Mouse (Mus musculus) mouse embryonic stem cell (cell line): ENCODE measurements at regions not wholly inside any gene's neighbourhood (a gene's known extent, or its start where the extent isn't known, plus 50 kb on each side); places are given as distances from the start of the nearest gene placed in this dataset.

Experiments used
- in situ Hi-C, 2 experiments: fragments of 300-500 bp; cut with MboI; formaldehyde crosslinking; loops; 1 replicate in 1 of 2; 3 replicates in 1 of 2; pipeline ENCODE4 v1.14.3; 2019 to 2020; ENCODE audit warnings: low sequenced_read_pairs in 2 of 2, low pct_unique_long_range_greater_than_20kb in 1 of 2, mixed read lengths in 1 of 2; ENCODE audit not compliant: unreplicated experiment in 1 of 2

DNA sequence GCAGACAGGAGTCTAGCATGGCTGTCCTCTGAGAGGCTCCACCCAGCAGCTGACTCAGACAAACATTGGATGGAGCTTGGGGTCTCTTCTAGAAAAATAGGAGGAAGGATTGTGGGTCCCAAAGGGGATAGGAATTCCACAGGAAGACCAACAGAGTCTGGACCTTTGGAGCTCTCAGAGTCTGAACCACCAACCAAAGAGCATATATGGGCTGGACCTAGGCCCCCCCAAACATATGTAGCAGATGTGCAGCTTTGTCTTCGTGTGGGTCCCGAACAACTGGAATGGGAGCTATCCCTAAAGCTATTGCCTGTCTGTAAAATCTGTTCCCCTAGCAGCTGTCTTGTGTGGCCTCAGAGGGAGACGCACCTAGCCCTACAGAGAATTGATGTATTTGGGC lies 50.1 kb upstream of the Cpm start:
- in situ Hi-C loops = no loop called here

DNA sequence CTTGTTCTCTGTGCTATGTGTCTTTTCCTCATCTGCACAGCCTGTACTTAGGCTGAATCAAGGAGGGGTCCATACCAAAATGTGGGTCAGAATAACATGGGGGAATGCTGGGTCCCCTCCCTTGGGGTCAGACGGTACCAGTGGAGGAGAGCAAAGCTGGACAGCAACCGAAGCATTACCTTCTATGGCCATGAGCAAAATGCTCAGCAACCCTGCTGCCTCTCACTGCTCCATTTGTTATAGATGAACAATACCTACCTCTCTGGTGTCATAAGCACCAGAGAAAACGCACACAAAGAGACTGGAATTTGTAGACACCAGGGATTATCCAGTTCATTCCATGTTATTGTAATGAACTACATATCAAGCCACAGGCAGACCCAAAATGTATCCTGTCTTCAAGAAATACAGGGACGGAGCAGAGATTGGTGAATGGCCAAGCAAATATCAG lies 50.6 kb upstream of the Cpm start:
- in situ Hi-C loops = no loop called here

DNA sequence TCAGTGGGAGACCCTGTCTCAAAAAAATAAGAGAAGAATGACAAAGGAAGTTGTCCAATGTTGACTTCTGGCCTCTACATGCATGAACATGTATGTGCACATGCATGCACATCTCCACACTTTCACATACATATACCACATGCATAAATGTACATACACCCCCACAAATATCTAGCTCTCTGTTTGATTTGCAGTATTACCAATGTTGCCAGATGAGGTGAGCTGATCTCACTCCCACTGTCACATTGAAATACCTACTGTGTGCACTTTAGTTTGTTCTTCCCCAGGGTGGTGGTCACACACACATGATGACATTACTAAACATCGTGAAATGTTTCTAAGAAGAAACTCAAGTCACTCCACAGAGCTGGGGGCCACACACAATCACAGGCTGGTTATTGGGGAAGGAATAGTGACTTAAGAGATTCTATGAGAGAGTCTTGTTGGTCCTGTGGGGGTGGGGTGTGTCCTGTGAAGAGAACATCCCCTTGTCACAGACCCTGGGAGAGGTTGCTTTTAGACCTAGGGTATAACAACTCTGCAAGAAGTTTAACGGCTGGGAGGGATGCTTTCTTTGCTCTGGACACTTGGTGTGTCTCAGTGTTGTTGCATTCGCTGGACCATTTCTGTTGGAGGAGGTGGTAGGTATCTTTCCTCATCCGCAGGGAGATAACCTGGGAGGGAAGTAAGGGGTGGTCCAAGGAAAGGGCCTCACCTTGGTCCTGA lies 51.2 kb upstream of the Cpm start:
- in situ Hi-C loops = no loop called here

DNA sequence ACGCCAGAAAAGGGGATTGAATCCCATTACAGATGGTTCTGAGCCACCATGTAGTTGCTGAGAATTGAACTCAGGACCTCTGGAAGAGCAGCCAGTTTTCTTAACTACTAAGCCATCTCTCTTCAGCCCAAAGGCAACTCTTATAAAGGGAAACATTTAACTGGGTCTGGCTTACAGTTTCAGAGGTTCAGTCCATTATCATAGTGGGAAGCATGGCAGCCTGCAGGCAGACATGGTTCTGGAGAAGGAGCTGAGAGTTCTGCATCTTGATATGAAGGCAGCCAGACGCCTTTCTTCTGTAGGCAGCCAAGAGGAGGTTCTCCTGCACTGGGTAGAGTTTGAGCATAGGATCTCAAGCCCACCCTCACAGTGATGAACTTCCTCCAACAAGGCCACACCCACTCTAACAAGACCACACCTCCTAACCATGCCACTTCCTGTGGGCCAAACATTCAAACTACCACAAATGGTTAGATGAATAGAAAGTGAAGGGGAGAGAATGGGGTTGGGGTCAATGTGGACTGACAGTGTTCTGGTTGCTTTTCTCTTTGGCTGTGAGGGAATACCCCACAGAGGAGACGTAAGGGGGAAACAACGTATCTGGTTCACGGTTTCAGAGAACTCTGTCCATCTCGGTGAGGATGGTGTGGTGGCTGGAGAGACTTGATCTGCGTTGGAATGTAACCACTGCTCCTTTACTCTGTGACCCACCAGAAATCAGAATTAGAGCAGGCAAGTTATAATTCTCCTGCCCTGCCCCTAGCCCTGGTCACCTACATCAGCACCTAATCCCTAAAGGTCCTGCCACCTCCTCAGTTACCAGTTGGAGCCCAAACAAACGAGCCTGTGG lies 52.2 kb upstream of the Cpm start:
- in situ Hi-C loops = no loop called here

DNA sequence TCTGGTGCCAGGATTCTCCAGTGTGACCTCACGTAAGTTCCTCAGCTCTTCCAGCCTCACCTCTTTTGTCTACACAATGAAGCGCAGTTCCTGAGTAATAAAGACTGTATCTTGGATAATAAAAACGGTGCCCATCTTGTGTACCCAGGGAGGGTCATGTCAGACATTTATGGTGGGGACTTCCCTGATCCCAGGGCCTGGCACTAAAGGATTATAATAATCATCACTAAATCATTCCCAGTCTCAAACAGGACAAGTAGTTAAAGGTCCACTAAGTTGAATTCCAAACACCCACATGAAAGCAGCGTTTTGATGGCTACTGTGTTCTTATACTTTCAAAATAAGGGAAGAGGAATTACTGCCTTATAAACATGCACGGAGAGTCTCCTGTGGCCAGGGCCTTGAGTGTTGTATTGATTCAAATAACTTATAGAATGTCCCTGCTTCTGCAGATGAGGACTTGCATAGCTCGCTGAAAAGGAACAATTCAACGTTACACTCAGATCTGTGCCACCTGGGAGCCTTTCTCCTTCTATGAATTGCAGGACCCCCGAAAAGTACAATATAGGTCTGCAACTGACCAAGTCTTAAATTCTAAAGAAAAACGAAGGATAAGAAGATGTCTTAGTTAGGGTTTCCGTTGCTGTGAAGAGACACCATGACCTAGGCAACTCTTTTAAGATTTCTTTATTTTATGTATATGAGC lies 53.0 kb upstream of the Cpm start:
- in situ Hi-C loops = no loop called here

DNA sequence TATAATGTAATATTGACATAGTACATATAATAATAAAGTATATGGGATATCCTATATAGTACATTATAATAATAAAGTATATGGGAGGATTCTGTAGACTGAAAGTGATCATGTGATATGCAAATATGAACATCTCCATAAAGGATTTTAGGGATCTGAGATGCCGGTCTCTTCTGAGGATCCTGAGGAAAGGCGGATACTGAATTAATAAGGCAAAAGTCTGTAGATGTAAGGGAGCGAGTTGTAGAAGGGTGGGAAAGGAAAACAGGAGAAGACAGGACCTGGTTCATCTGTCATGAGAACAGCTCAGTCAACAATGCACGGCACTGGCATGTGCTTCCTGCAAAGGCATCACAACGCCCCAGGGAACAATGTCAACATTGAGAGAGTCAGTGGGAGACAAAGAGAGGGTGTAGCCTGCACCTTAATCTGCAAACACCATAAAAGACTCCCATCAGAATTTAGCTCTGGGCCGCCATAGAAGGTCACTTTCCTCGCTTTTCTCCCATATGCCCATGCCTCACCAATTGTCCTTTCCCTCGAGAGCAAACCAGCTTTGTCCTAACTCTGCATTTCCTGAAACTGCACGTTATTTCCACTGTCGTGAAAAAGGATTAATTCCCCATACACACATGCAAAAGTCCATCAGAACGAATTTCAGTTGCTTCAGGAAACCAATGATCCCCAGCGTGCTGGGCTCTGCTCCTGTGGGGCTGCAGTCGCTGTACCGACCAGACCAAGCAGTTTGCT lies 53.7 kb upstream of the Cpm start:
- in situ Hi-C loops = no loop called here

DNA sequence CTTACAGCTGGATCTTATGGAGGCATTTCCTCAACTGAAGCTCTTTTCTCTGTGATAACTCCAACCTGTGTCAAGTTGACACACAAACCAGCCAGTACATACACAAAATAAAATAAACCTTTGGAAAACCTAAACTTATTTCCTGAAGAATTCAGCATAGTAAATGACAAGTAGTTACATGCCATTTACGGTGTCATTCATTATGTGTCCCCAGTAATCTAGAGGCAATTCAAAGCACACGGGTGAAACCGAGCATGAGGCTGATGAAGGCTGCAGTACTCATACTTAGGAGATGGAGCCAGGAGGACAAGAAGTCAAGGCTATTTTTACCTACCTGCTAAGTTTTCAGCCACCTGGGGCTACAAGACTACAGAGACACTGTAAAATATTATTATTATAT lies 54.4 kb upstream of the Cpm start:
- in situ Hi-C loops = no loop called here

DNA sequence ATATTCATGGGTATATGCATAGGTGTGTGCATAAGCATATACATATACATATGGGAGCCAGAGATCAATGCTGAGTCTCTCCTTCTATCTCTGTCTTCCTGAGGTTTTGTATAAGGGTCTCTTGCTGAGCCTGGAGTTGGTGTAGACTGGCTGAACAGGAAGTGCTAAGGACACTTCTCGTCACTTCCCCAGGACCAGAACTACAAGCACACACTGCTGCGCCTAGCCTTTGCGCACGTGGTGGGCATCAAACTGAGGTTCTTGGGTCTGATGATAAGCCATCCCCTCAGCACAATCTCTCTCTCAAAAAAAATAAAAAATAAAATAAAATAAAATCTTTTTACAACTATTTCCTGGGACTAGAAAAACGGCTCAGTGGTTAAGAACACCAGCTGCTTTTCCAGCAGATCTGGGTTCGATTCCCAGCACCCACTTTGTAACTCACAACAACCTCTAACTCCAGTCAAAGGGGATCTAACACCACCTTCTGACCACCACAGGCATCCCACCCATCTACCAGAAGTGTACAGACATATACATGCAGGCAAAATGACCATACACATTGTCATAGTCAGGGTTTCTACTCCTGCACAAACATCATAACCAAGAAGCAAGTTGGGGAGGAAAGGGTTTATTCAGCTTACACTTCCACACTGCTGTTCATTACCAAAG lies 55.1 kb upstream of the Cpm start:
- in situ Hi-C loops = no loop called here

DNA sequence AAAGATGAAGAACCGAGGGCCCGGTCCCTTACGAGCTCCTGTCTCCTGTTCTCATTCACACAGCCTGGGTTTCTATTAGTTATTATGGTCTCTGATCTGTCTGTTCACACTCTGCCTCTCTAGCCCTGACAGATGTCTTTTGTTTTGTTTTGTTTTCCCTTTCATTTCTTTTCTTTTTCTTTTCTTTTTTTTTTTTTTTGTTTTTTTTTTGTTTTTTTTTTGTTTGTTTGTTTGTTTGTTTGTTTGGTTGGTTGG lies 55.8 kb upstream of the Cpm start:
- in situ Hi-C loops = no loop called here

DNA sequence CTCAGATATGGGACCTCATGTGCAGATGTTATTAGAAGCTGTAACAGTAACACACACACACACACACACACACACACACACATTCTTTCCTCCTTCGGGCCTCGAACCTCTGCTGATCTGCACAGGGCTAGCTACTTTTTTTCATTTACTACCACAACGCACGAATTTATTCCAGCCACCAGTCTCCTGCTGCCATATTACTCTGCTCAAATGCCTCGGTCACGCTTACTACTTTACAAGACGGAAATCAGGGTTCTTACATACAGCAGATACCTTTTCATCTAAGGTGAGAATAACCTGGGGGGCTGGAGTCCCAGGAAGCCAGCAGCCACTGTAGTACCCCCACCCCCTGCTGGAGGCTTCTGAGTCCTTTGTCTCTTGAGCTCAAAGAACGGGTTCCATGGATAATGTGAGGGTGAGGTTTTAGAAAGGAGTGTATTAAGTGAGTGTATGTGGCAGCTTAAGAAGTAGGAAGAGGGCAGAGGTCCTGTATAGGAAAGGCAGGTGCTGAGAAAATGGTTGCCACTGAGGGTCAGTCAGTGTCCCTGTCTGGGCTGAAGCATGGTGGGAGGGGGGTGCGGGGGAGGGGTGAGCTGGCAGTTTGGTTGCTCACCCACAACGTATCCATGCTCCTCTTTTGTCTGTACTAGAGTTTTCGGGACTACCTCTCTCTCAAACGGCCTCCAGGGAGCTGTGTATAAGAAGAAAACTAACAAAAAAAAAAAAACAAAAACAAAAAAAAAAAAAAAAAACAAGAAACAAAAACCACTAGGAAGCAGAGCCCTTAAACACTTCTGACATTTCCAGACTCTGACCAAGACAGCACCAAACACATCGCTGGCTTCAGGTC lies 56.3 kb upstream of the Cpm start:
- in situ Hi-C loops = no loop called here

DNA sequence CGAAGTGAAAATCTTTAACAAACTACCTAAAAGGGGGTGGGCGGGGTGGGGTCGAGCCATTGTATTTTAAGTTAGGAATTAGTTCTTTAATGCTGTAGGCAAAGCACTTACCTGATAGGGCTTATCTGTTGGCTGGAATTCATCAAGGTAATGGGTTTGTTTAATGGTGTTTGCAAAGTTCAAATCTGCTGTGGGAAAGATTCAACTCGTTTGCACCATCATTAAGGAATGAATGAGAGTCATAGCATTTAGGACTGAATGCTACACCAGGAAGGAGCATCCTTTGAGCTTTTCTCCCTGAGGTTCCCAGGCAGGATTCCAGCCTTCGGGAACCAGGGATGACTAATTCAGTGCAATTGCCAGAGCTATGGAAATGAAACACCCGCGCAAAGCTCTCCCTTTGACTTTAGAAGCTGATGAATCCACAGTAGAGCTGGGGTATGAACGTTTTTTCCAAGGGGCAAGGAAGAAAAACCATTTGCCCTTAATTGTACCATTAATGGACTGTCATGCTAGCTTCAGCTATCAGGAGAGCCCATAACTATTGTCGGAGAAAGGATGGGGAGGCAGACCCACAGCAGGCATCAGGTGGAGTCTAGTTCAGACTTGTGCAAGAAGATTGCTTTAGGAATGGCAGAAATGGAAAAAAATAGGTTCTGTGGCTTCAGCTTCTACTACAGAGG lies 57.3 kb upstream of the Cpm start:
- in situ Hi-C loops = no loop called here

DNA sequence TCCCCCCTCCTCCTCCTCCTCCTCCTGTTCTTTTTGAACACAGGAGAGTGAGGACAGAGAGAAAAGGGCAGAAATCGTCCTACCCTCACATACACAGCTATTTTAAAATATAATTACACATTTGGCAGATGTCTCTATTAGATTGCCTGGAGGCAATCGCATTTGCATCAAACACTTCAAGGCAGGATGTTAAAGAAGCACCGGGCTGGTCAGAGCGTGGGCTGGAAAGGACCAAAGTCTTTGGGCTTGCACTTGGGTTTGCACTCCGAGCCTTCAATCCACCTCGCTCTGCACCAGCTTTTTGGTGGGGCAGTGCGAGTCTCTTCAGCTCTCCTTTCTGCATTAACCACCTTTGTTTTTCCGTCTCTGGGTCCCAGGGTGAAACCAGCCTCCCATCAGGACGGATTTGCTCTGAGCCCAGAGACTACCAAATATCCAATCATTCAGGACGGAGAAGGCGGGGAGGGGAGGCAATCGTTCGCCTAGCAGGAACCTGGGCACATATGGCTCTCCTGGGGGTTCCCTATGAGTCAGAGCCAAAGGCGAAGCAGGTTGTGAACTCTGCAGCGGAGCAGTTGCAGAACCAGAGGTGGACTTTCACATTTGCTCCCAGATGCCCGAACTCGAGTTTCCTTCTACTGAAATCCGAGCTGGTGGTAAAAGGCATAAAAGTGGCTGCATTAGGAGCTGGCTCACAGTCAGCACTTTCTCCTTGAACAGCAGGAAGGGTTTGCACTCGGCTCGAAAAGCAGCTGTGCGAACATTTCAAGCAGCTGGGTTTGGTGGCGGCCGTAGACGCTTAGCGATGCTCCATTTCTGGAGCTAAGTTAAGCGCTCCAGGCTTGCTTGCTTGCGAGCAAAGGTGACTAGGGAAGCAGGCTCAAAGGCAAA lies 58.1 kb upstream of the Cpm start:
- in situ Hi-C loops = no loop called here

DNA sequence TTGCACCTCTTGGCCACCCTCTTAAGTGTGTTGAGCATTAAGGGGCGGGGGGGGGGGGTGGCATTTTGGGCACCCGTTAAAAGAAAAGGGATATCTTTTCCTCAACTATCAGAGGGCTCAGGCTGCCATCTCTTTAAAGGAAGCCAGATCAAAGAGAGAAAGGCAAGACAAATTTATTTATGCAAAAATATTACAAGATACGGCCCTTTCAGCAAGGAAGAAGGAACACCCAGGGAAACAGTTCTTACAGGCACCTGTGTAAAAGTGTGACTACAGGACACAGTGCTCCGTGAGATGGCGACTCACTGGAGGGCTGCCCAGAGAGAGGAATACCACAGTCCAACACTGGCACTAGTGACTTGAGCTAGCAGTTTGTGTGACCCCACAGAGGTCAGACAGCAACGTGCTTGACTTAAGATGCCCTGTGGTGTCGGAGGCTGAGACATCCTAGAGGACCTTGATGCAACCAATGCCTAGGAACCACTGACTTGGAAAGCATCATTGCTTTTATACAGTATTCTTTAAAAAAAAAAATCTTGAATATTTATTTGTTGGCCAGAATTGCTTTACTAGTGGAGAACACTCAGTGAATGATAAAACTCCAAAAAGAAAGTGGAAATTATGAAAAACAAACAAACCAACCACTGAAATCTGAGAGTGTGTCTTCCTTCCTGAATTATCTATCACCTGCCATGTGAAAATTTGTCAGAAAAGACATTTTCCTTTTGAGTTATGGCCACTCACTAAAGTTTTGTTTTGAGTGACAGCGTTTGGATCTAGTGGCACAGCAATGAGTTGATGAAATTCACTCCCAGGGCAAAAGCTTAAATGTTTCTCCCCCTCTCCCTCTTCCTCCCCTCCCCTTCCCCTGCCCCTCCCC lies 59.0 kb upstream of the Cpm start:
- in situ Hi-C loops = no loop called here

DNA sequence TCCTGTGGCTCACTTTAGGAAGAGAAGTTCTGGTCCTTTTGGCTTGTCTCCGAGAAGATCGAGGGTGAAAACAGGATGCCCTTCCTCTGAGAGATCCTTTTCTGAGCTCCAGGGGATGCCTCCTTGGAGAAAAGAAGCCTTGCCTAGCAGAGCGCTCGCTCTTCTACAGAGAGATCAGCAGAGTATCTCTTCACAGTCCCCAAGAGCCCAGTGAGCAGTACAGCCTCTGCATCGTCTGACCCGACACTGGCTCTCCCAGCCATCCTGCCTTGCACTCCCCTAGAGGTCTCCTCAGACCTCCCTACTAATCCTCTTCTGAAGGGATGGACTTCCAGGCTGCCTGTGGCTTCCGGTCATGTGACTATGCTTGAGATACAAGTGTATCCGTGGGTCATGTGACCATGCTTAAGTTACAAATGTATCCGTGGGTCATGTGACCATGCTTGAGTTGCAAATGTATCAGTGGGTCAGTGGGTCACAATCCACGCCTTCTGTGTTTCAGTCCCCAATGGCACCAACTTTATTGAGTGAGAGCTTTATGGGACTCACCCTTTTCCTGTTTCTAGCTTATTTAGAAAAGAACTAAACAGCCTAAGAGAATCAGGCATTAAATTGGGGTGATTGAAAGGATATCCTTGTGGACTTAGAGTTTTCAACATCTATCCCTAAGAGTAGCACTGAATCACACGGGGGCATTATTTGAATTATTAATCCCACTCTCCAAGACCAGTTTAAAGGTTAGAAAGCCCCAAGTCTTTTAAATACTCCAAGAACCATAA lies 59.8 kb upstream of the Cpm start:
- in situ Hi-C loops = no loop called here
